In the genomic region with DNA sequence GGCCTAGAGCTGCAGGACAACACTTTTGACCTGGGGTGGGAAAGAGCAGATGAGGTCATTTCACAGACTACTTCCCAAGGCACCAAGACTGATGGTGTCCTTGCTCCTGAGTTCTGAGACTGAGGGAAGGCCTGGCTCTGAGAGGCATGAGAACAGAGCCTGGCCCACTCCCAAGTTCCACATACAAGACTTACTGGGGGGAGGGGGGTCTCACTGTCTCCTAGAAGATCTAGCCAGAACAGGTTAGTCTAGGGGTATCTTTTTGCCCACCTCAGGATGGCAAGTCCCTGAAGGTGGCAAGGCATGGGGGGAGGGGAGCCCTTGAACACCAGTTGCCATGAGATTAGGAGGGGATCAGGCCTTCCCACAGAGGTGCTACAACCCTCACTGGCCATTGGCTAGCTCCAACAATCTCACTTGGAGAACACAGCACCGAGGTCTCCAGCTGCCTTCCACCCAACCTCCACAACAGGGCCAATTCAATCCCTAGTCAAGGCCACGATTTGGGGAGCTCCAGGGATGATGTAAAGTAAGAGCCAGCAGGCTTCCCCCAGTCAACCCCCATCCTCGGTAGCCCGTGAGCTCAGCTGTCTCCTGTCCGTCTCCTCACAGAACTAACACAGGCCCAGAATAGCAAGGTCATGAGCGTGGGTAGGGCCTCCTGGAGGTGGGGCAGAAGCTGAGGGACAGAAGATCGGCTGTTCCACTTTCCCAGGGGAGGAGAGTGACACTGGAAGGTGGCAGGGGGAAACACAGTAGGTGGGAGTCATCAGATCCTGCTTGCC, we compare ENCODE assay signal across 13 mouse cellular contexts. TPM values are rescaled to one million over a fixed set of nuclear protein-coding genes. Genes with fewer than 3 reads are reported as not detected.
DNase-seq lines count a peak whose midpoint lies in the region; ATAC-seq and TF ChIP-seq lines count a peak whose summit lies in the region.
"Had no signal": no experiment of that assay in that cellular context is flagged by ENCODE, and none has a peak within 500 bp of the region (broad histone marks: within the 10 kb centered on the region; RNA-seq: fewer than 3 reads in every experiment).

No protein-coding gene starts in this region.

- H3K27me3 ChIP-seq in lung, embryonic 14.5 days (ENCODE audit: insufficient read depth, low read length) = no peaks in the 10 kb centered on the region
- peaks cover 11% of the 10 kb centered on the region; the same call in 1 of the 2 replicates for H3K27me3 ChIP-seq in heart, embryonic 10.5 days (ENCODE audit: insufficient read depth, poor library complexity, severe bottlenecking)
- no peaks in the 10 kb centered on the region for H3K27me3 ChIP-seq in myocyte (ENCODE audit: control insufficient read depth, insufficient read depth, insufficient read length)
- H3K27me3 ChIP-seq: lung, embryonic 15.5 days had no signal

- peak overlapping the region; percentile 12; the same call in 1 of the 2 replicates for H3K27ac ChIP-seq in lung, embryonic 14.5 days (ENCODE audit: low read depth)
- peak overlapping the region; percentile 82 for H3K27ac ChIP-seq in heart, embryonic 10.5 days
- H3K27ac ChIP-seq: layer of hippocampus, adult 2 months had no signal

- TF ChIP-seq CTCF in lung, embryonic 14.5 days (IDR thresholded peaks at IDR 0.05; ENCODE audit: low read depth) = no peak

- no peak overlapping the region for H3K9ac ChIP-seq in lung, embryonic 14.5 days
- H3K9ac ChIP-seq: lung, embryonic 15.5 days had no signal

- H3K4me3 ChIP-seq in lung, embryonic 14.5 days (ENCODE audit: low read depth, low read length) = no peak overlapping the region
- H3K4me3 ChIP-seq in heart, embryonic 10.5 days = peak overlapping the region; percentile 34
- H3K4me3 ChIP-seq in myocyte = peak overlapping the region; percentile 54
- H3K4me3 ChIP-seq: layer of hippocampus, adult 2 months; lung, embryonic 15.5 days had no signal

- H3K4me1 ChIP-seq in lung, embryonic 14.5 days (ENCODE audit: insufficient read depth) = no peaks in the 10 kb centered on the region
- H3K4me1 ChIP-seq in heart, embryonic 10.5 days = peaks cover 71% of the 10 kb centered on the region

- H3ac ChIP-seq in myocyte (ENCODE audit: control insufficient read depth, insufficient read length) = no peak overlapping the region

- TF ChIP-seq POLR2A in myocyte (IDR thresholded peaks at IDR 0.05; ENCODE audit: insufficient read length, low read depth) = peak; percentile 45

- H3K36me3 ChIP-seq in lung, embryonic 14.5 days (ENCODE audit: insufficient read depth) = peaks cover 42% of the 10 kb centered on the region
- H3K36me3 ChIP-seq in heart, embryonic 10.5 days = peaks cover 38% of the 10 kb centered on the region
- peaks cover 14% of the 10 kb centered on the region for H3K36me3 ChIP-seq in myocyte (ENCODE audit: control insufficient read depth, insufficient read depth)

- no peak overlapping the region for H3K4me2 ChIP-seq in lung, embryonic 14.5 days
- peak overlapping the region; percentile 82 for H3K4me2 ChIP-seq in myocyte (ENCODE audit: low read depth)
- H3K4me2 ChIP-seq: lung, embryonic 15.5 days had no signal

- 20% methylated on average over 7 of the region's 7 CpGs for WGBS in lung, embryonic 14.5 days
- 22% methylated on average over 7 of the region's 7 CpGs for WGBS in heart, embryonic 10.5 days

- peaks cover 8% of the 10 kb centered on the region for H3K79me2 ChIP-seq in myocyte (ENCODE audit: control insufficient read depth, insufficient read depth)

- no peak for DNase-seq in lung, embryonic 14.5 days
- DNase-seq in lung, postnatal 4 days = no peak
- peak; percentile 30 for DNase-seq in brain, adult 2 months (ENCODE audit: low read depth, low spot score)
- no peak for DNase-seq in heart, embryonic 10.5 days (ENCODE audit: low spot score)
- no peak for DNase-seq in urinary bladder, adult 18-20 months (ENCODE audit: low spot score in 2 of 2)
- DNase-seq in spleen, postnatal 14 days (ENCODE audit: low spot score in 2 of 2) = no peak
- DNase-seq: cerebellum, adult 9-10 months had no signal

- H3K9me3 ChIP-seq in lung, embryonic 14.5 days (ENCODE audit: low read depth, low read length) = no peaks in the 10 kb centered on the region
- no peaks in the 10 kb centered on the region for H3K9me3 ChIP-seq in heart, embryonic 10.5 days
- H3K9me3 ChIP-seq: lung, embryonic 15.5 days had no signal

- no peak for ATAC-seq in lung, embryonic 14.5 days (ENCODE audit: insufficient read depth)
- ATAC-seq in cerebellum, adult (ENCODE audit: insufficient number of reproducible peaks, low FRiP score, low TSS enrichment) = no peak
- ATAC-seq: hindbrain, embryonic 16.5 days had no signal

TF ChIP-seq in myocyte, 11 proteins besides CTCF, POLR2A, EP300 and RAD21:
- TF ChIP-seq CEBPB (IDR thresholded peaks at IDR 0.05; ENCODE audit: insufficient read depth, poor library complexity, severe bottlenecking) = no peak
- TF ChIP-seq TCF3 (IDR thresholded peaks at IDR 0.05; ENCODE audit: insufficient read length, low read depth) = peak; percentile 59
- no peak for TF ChIP-seq SRF (IDR thresholded peaks at IDR 0.05; ENCODE audit: control insufficient read depth, insufficient read length, low read depth)
- TF ChIP-seq TCF12 (IDR thresholded peaks at IDR 0.05; ENCODE audit: insufficient read depth, poor library complexity, severe bottlenecking) = peak; percentile 89
- no peak for TF ChIP-seq MAX (IDR thresholded peaks at IDR 0.05; ENCODE audit: low read depth)
- TF ChIP-seq MYOD1 (IDR thresholded peaks at IDR 0.05; ENCODE audit: control insufficient read depth in 1 of 3, insufficient read length in 2 of 3, low read depth in 2 of 3) = peak; percentile 95 to 97 (median 96)
- peak; percentile 47 to 87 (median 47) for TF ChIP-seq MYOG (IDR thresholded peaks at IDR 0.05; ENCODE audit: control insufficient read depth in 1 of 3, insufficient read depth in 1 of 3, insufficient read length in 2 of 3, low read depth in 2 of 3)
- no peak for TF ChIP-seq USF1 (IDR thresholded peaks at IDR 0.05; ENCODE audit: low read depth)
- peak; percentile 67 for TF ChIP-seq POLR2AphosphoS2 (IDR thresholded peaks at IDR 0.05; ENCODE audit: insufficient read length, low read depth)
- TF ChIP-seq E2F4 (IDR thresholded peaks at IDR 0.05; ENCODE audit: insufficient read depth) = no peak
- no peak for TF ChIP-seq REST (IDR thresholded peaks at IDR 0.05; ENCODE audit: insufficient read depth, insufficient read length)

RNA-seq across cellular contexts. Expression of gene Atp2a1, which starts 2.5 kb away (rescaled TPM):
- polyA plus RNA-seq in lung, embryonic 14.5 days (2014; fragmentation: Nextera tagmentation; extraction: Ambion mirVana) = 0.32 TPM in 1 of 2 replicates, not detected in the other
- polyA plus RNA-seq in heart, embryonic 10.5 days (2016; fragmentation: Nextera tagmentation; extraction: Ambion mirVana) = 6.8 and 9.5 TPM in 2 replicates
- 1,699 TPM for polyA plus RNA-seq in myocyte (2012; fragmentation: generic; extraction: Trizol)
- polyA plus RNA-seq: forebrain, embryonic 11.5 days had no signal

RNA-seq across cellular contexts. Expression of gene Sh2b1, which starts 9.8 kb away (rescaled TPM):
- 42.0 and 46.5 TPM in 2 replicates for polyA plus RNA-seq in lung, embryonic 14.5 days (2014; fragmentation: Nextera tagmentation; extraction: Ambion mirVana)
- 46.3 and 47.1 TPM in 2 replicates for polyA plus RNA-seq in heart, embryonic 10.5 days (2016; fragmentation: Nextera tagmentation; extraction: Ambion mirVana)
- polyA plus RNA-seq in myocyte (2012; fragmentation: generic; extraction: Trizol) = 58.8 TPM

RNA-seq across cellular contexts. Expression of gene Tufm, which starts 21.7 kb away (rescaled TPM):
- polyA plus RNA-seq in lung, embryonic 14.5 days (2014; fragmentation: Nextera tagmentation; extraction: Ambion mirVana) = 126 and 128 TPM in 2 replicates
- polyA plus RNA-seq in heart, embryonic 10.5 days (2016; fragmentation: Nextera tagmentation; extraction: Ambion mirVana) = 199 and 204 TPM in 2 replicates
- 167 TPM for polyA plus RNA-seq in myocyte (2012; fragmentation: generic; extraction: Trizol)

RNA-seq across cellular contexts. Expression of gene Rabep2, which starts 36.9 kb away (rescaled TPM):
- polyA plus RNA-seq in lung, embryonic 14.5 days (2014; fragmentation: Nextera tagmentation; extraction: Ambion mirVana) = 33.8 and 34.5 TPM in 2 replicates
- 25.5 and 25.8 TPM in 2 replicates for polyA plus RNA-seq in heart, embryonic 10.5 days (2016; fragmentation: Nextera tagmentation; extraction: Ambion mirVana)
- 36.7 TPM for polyA plus RNA-seq in myocyte (2012; fragmentation: generic; extraction: Trizol)

RNA-seq across cellular contexts. Expression of gene Atxn2l, which starts 37.8 kb away (rescaled TPM):
- polyA plus RNA-seq in lung, embryonic 14.5 days (2014; fragmentation: Nextera tagmentation; extraction: Ambion mirVana) = 57.0 and 61.9 TPM in 2 replicates
- polyA plus RNA-seq in heart, embryonic 10.5 days (2016; fragmentation: Nextera tagmentation; extraction: Ambion mirVana) = 43.6 and 52.3 TPM in 2 replicates
- polyA plus RNA-seq in myocyte (2012; fragmentation: generic; extraction: Trizol) = 104 TPM

Comparison
In these comparisons a context has a peak if more than half of its experiments do, and no peak if none do; other contexts are left out.
1. RNA of gene Atp2a1, which starts 2.5 kb away (polyA plus RNA-seq): 1,699 TPM in myocyte (single experiment); 6.8 to 9.5 TPM in heart, embryonic 10.5 days and 0.32 TPM in lung, embryonic 14.5 days; every median in the first group is over 100 times any median in the second.